Mouse (Mus musculus) ovary, adult 18-20 months (tissue): ENCODE measurements at regions not wholly inside any gene's neighbourhood (a gene's known extent, or its start where the extent isn't known, plus 50 kb on each side); places are given as distances from the start of the nearest gene placed in this dataset.

Source experiments
- DNase-seq: peaks from one replicate; pipeline ENCODE4 v3.0.0; 2022; ENCODE audit warnings: low spot score, mixed read lengths

- no peak for DNase-seq
Observed at GRCm38 (mm10) chr3:58089344-58090139, 241.7 kb upstream of the Pfn2 start.

DNA sequence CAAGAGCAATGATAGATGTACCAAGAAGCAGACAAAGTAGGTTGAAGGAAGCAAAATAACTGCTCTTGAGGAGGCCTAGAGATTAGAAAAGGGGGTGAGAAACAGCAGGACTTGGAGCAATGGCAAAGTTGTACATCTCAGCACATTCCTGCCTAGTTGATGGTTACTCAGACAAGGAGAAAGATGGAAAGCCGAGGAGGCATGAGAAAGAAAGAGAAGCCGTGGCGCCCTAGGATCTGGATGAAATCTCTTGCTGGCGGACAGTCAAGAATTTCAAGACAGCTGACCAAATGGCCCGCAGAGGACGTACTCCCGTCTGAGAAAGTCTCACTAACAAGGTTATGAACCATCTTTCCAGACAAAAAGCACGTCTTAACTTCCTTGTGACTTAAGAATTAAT lies 242.5 kb upstream of the Pfn2 start:
- no peak for DNase-seq

DNA sequence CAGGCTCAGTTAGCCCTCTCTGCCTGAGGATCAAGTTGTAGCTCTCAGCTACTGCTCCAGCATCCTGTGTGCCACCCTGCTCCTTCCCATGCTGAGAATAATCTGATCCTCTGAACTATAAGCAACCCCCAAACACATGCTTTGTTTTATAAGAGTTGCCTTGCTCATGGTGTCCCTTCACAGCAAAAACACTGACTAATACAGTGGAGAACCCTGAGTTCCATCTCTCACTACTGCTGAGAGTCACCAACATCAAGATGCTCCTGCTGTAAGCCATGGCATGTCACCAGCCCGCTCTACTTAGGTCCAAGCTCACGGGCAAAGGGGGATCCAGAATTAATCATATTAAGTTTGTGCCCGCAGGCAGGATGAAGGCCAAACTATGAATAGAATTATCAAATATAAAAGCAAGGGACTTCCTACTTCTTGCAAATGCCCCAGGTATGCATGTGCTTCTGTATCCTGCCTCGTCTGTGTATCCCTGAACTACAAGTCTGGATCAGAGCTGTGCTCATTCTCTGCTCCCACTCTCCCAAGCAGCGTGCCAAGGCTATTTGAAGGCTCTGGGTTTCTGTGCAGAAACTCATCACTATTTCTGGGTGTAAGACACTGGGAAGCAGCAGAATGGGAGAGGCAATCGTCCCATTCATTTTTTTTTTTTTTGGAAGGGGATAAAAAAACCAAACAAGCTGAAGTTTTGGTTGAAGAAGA lies 243.7 kb upstream of the Pfn2 start:
- no peak for DNase-seq

GRCm38 (mm10) chr3:58110911-58111476 lies 263.1 kb upstream of the Pfn2 start:
- no peak for DNase-seq

- no peak for DNase-seq
Observed at GRCm38 (mm10) chr3:58112431-58112856, 264.6 kb upstream of the Pfn2 start.

- DNase-seq, result no peak
Observed at GRCm38 (mm10) chr3:58113941-58114340, 266.1 kb upstream of the Pfn2 start.

- no peak for DNase-seq
Observed at GRCm38 (mm10) chr3:58115511-58115910, 267.6 kb upstream of the Pfn2 start.

DNA sequence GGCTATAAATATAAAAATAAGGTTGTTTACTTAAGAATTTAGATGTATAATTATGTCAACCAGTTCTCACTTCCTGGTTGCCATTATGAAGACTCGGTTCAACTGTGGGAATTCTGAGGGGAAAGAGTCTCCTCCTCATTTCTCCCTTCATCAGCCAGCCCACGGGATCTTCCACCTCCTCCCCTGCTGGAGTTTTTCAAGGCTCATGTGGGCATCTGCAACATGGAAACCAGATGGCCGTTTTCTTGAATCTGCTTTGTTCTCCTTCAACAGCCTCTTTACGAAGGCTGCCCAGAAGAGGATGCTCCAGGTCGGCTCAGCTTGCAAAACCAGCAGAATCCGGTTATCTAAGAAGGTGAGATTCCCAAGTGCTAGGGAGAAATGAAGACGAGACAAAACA lies 269.0 kb upstream of the Pfn2 start:
- no peak for DNase-seq

- DNase-seq, result no peak
Observed at GRCm38 (mm10) chr3:58120051-58120450, 272.2 kb upstream of the Pfn2 start.

- peak; percentile 57 for DNase-seq
Observed at GRCm38 (mm10) chr3:58122456-58123359, 274.8 kb upstream of the Pfn2 start.

- DNase-seq, result no peak
Observed at GRCm38 (mm10) chr3:58123396-58124077, 275.7 kb upstream of the Pfn2 start.

- no peak for DNase-seq
Observed at GRCm38 (mm10) chr3:58124886-58125285, 277.0 kb upstream of the Pfn2 start.

GRCm38 (mm10) chr3:58126996-58127395 lies 279.1 kb upstream of the Pfn2 start:
- no peak for DNase-seq

- DNase-seq, result no peak
Observed at GRCm38 (mm10) chr3:58128059-58128458, 280.2 kb upstream of the Pfn2 start.

- DNase-seq, result no peak
Observed at GRCm38 (mm10) chr3:58129358-58129903, 281.6 kb upstream of the Pfn2 start.

- DNase-seq, result no peak
Observed at GRCm38 (mm10) chr3:58135607-58136365, 278.7 kb upstream of the Tsc22d2 start.

DNA sequence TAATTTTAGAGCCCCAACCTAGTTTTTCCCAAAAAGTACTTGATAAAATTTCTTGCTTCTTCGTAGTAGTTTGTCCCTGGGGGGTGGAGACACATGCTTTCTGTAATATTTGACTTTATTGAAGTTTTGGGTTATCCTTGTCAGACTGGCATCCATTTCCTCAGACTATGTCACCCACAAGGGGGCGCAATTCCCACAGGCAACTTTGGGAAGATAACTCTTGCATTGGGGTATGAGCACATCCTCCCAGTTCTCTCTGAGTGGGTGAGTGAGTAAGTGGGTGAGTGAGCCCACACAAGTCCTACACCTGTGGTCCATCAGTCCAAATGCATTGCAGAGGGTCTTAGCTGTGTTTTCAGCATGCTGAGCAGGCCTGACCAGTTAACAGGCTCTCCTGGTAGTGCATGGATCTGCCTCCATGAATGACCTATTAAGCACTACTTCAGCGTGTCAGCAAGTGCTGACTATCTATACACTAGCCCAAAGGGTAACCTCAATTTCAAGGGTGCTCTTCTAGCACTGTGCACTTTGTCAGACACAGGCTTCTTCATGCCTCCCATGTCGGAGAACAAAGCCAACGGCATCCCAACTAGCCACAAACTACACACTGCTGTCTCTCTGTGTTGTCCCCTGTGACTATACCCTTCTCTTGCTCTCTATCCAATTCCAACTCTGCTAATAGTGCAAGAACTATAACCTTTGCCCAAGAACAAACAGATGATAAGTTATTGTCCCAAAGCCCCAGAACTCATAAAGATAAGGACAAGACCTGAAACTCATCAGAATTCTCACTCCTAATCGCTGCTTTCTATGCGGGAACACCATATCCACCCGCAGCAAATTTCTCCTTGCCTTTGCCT lies 275.6 kb upstream of the Tsc22d2 start:
- DNase-seq, result no peak

- DNase-seq, result no peak
Observed at GRCm38 (mm10) chr3:58146108-58146507, 268.4 kb upstream of the Tsc22d2 start.

DNA sequence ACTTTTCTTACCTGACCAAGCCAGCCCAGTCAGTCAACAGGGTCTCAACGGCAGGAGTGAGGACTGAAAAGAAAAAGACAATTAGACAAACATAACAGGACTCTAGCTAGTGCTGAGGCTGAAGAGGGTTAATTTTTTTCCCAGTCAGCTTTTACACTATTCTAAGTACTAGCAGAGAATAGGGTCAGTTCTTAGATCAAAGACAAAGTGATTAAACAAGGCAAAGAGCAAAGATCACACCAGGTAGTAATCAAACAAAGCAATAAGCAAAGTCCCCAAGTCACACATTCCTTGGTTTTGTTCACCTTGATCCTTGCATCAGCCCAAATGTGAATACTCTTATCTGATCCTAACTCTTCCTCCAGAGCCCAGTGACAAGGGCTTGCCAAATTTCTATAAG lies 267.8 kb upstream of the Tsc22d2 start:
- DNase-seq, result no peak
